Mouse (Mus musculus): ENCODE data around the gene Plppr3. TPM values are rescaled to one million over a fixed set of nuclear protein-coding genes. Genes with fewer than 3 reads are reported as not detected.

Plppr3 gene
- total RNA-seq (2022): under 1 TPM in 3 of 4 experiments, not detected in 1; 0.19 to 0.41 (median 0.29) TPM

DNA sequence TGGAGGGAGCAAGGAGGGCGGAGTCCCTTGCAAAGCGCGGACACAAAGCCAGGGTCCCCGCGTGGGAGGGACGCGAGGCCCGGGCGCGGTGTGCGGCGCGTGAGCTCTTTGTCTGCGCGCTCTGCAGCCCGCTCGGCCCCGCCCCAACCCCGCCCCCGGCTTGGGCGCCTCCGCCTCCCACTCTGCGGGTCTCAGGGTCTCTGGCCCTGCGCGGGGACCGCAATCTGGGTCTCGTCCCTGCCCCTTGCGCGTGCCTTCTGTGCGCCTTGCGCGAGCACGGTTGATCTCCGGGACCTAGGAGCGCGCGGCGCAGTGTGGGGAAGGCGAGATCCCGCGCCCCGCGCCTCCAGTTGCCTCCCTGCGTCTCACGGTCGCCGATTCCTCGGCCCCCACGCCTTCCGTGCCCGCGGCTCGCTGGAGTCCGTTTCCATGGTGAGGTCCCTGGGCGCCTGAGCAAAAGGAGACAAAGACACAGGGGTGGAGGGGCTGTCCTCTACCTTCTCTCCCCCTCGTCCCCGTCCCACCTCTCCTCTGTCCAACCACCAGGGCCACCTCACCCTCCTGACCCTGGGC, at the start of gene Plppr3, which contains the start of gene Prtn3:
Plppr3 (minus strand) TSS at position 345 of the 573 bp plus-strand sequence.
Prtn3 (plus strand) TSS at position 187 of the 573 bp plus-strand sequence.
- no peak for DNase-seq (ENCODE audit: low spot score)

GRCm38 (mm10) chr10:79921572-79921971, 47.1 kb upstream of the Plppr3 start:
- no peak for DNase-seq (ENCODE audit: low spot score)

GRCm38 (mm10) chr10:79920958-79921535, 46.6 kb upstream of the Plppr3 start, which contains the start of gene R3hdm4:
Gene R3hdm4, minus strand, starts transcription at chr10:79921208.
- DNase-seq (ENCODE audit: low spot score): no peak

- DNase-seq (ENCODE audit: low spot score): no peak
Measured at GRCm38 (mm10) chr10:79920056-79920890, 45.8 kb upstream of the Plppr3 start.

DNA sequence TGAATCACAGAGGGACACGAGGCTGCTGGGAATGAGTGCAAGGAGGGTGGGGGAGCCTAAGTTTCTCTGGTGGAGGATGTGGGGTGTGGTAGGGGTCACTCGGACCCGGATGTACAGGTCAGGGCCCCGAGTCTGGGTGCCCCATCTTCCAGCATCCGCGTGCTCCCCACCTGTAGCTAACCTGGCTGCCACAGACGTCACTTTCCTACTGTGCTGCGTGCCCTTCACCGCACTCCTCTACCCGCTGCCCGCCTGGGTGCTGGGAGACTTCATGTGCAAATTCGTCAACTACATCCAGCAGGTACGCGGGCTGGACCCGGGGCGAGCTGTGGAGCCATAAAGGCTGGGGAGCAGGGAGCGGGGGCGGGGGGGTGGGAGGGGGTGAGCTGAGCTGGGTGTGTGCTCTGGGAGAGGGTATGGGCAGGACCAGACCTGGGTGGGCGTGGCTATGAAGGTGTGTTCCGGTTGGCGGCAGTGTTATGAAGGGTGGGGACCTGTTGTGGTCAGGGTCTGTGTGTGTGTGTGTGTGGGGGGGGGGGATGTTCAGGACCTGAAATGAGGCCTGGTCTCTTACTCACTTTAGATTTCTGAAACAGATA, 44.9 kb upstream of the Plppr3 start:
- no peak for DNase-seq (ENCODE audit: low spot score)

DNA sequence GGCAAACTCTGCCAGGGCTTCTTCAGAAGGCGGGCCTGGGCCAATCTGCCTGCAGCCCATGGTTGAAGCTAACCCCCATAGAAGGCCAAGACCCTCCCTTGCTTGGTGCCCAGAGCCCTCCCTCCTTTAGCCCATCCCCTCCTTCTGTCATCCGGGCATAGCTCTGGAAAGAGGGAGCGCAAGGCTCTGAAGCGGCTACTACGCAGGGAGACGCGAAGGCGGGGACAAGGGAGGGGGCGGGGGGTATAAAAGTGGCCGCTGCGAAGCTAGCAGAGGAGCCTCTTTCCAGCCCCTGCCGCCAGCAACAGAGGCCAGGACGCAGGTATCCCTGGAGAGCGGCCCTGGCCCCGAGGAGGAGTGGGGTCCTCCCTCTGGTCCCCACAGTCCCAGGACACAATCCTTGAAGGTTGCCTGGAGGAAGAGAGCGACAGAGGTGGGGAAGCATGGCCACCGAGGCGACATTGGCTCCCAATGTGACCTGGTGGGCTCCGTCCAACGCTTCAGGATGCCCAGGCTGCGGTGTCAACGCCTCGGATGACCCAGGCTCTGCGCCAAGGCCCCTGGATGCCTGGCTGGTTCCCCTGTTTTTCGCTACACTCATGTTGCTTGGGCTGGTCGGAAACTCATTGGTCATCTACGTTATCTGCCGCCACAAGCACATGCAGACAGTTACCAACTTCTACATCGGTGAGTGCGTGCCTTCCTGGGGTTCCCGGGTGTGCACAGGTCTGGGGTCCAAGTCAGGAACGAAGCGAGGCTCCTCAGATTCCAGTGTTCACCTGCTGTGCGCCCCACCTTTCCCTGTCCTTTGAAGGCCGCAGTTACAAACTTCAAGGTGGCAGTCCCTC, 44.0 kb upstream of the Plppr3 start:
- DNase-seq (ENCODE audit: low spot score): no peak

DNA sequence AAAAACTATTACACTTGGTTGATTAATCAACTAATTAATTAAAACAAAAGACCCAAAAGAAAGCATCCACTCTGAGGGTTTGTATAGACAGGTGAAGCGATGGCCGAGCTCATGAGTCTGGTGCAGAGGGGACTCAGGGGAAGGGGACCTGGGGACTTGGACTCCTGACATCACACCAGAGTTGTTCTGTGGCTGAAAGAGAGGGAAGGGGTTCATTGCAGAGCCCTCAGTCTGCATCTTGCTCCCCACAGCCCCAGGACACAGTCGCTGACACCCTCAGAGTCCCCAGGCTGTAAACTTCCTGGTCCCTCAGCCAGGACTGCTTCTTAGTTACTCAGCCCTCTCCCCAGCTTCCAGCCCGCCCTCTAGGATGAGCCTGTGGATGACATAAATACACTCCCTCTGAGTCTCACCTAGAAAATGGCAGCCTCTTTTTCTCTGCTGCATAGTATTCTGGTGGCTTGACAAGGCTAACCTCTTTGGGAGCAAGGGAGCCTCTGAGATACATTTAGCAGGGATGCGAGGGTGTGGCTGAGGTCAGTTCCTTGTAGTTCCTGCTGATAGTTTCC, 43.2 kb upstream of the Plppr3 start:
- DNase-seq (ENCODE audit: low spot score): no peak

GRCm38 (mm10) chr10:79916808-79917531, 42.5 kb upstream of the Plppr3 start, which contains the start of gene Kiss1r:
Gene Kiss1r, plus strand, starts transcription at chr10:79916971.
- DNase-seq (ENCODE audit: low spot score): peak; percentile 87

GRCm38 (mm10) chr10:79916081-79916480, 41.6 kb upstream of the Plppr3 start:
- DNase-seq (ENCODE audit: low spot score): no peak

DNA sequence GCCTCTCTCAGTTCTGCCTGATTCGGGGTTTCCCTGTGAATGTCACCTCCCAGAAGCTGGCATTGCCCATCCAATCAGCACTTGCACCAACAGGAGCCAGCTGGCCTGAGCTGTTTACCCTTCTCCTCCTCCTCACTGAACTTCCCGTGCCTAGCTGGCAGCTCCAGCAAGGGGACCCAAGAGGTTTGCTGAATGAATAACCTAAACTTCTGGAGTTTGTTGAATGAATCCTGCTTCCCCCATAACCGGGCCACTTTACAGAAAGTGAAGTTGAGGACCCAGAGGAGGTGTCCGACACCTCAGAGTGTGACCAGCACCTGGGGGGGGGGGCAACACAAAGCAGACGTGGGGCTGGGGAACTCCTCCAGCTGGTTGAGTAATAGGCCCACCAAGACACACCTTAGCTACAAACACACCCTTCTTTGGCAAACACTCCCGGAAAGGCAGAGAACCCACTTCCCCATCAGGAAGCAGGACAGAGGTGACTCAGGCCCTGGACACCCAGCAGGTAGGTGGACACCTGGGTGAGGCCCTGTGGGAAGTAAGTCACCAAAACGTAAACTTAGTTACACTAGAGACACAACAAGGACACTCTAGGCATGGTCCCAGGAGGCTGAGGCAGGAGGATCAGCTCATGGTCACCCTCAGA, 40.6 kb upstream of the Plppr3 start:
- DNase-seq (ENCODE audit: low spot score): no peak

GRCm38 (mm10) chr10:79914131-79914947, 39.9 kb upstream of the Plppr3 start:
- no peak for DNase-seq (ENCODE audit: low spot score)

GRCm38 (mm10) chr10:79912412-79912811, 38.0 kb upstream of the Plppr3 start:
- no peak for DNase-seq (ENCODE audit: low spot score)

- DNase-seq (ENCODE audit: low spot score): no peak
Measured at GRCm38 (mm10) chr10:79910556-79910955, 36.1 kb upstream of the Plppr3 start, which contains the start of gene Gm26602. Gene Gm26602, plus strand, starts transcription at chr10:79910856.

DNA sequence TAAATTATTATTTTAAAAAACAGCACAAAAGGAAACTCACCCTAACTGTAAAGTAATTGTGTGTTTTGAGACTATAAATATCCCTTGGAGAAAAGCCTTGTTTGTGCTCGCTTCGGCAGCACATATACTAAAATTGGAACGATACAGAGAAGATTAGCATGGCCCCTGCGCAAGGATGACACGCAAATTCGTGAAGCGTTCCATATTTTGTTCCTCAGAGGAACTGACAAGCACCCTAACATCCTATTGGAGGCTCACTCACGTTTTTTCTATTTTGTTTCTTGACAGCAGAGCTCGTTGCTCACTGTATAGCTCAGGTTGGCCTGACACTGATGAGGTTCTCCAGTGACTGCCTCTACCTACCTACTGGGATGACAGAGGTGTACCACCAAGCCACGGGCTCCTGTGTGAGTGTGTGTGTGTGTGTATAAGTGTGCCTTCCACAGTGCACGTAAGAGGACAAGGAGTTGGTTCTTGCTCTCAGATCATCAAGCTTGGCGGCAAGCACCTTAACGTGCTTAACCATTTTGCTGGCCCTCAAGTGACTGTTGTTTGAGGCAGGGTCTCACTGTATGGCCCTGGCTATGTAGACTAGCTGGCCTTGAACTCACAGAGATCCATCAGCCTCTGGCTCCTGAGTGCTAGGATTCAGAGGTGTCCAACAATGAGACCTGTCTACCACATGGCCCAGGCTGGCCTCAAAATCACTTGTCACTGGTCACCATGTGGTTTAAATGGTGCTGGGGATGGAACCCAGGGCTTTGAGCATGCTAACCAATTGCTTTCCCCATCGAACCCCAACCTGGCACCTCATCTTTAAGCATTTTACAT, 34.9 kb upstream of the Plppr3 start:
- DNase-seq (ENCODE audit: low spot score): no peak

DNA sequence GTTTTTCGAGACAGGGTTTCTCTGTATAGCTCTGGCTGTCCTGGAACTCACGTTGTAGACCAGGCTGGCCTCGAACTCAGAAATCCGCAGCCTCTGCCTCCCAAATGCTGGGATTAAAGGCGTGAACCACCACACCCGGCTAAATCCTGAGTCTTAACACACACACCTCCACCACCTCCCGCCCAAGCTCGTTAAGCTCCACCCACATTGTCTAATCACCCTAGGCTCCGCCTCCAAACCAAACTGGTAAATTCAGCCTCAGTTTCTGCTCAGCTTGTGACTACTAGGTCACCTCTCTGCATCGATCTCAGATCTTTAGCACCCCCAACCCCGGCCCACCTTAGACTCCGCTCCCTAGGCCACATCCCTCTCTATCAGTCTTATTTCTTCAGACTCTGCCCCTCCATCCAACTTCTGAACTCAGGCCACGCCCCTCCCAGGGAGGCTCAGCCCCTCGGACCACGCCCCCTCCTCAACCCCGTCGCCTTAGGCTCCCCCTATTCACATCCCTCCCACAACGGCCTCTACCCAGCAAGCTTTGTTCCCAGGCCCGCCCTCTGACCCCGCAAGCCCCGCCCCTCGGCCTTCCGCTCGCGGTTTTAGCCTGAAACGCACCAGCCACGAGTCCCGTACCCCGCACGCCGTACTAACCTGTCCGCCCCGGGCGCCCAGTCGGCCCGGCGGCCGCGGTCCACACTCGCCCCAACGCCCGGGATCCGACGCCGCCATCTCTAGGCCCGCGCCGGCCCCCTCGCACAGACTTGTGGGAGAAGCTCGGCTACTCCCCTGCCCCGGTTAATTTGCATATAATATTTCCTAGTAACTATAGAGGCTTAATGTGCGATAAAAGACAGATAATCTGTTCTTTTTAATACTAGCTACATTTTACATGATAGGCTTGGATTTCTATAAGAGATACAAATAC, 34.0 kb upstream of the Plppr3 start, which contains the start of gene Med16:
Med16 (minus strand) TSS at position 757 of the 925 bp plus-strand sequence.
- peak; percentile 95 for DNase-seq (ENCODE audit: low spot score)

- DNase-seq (ENCODE audit: low spot score): no peak
Measured at GRCm38 (mm10) chr10:79907415-79907814, 33.0 kb upstream of the Plppr3 start.
